Comparison of ENCODE assay signal across 8 mouse cellular contexts in genomic region chr5:140684343-140685148, GRCm38 (mm10). TPM values are rescaled to one million over a fixed set of nuclear protein-coding genes. Genes with fewer than 3 reads are reported as not detected.
A peak's percentile ranks its signal among the peaks of the same experiment; 100 is the strongest.
DNase-seq lines count a peak whose midpoint lies in the region; ATAC-seq and TF ChIP-seq lines count a peak whose summit lies in the region.

No protein-coding gene starts in this region.

- H3K4me3 ChIP-seq in embryonic fibroblast, embryonic 13.5 days (ENCODE audit: insufficient read depth, low read length): no peak overlapping the region

- no peaks in the 10 kb centered on the region for H3K4me1 ChIP-seq in embryonic fibroblast, embryonic 13.5 days (ENCODE audit: control insufficient read depth, insufficient read depth, low read length)

- TF ChIP-seq POLR2A in embryonic fibroblast, embryonic 13.5 days (IDR thresholded peaks at IDR 0.05; ENCODE audit: low read depth, low read length): no peak

- TF ChIP-seq CTCF in embryonic fibroblast, embryonic 13.5 days (IDR thresholded peaks at IDR 0.05; ENCODE audit: borderline replicate concordance, insufficient read depth, low read length): peak; percentile 81; the same call in 1 of the 2 replicates

- DNase-seq in frontal cortex, postnatal 25 days (ENCODE audit: low spot score in 2 of 2): no peak
- DNase-seq in thymus, postnatal 0 days (ENCODE audit: low spot score): peak; percentile 49
- DNase-seq in thymus, adult 18-20 months: no peak
- peak; percentile 52 for DNase-seq in kidney, postnatal 14 days
- DNase-seq in naive thymus-derived CD4-positive, alpha-beta T cell, adult 2 months (ENCODE audit: low read depth): peak; percentile 69

- peak; percentile 38; the same call in 1 of the 2 replicates for ATAC-seq in frontal cortex, adult (ENCODE audit: low TSS enrichment)
- no peak for ATAC-seq in erythroid progenitor cell, adult 5-6 weeks (replicated peaks; ENCODE audit: low FRiP score, poor library complexity, severe bottlenecking)

- no peak overlapping the region for H3K27ac ChIP-seq in embryonic fibroblast, embryonic 13.5 days (ENCODE audit: insufficient read depth, low read length)

RNA-seq across cellular contexts. Expression of gene Iqce, which starts 17.6 kb away (rescaled TPM):
- 11.4 and 13.0 TPM in 2 replicates for polyA plus RNA-seq in thymus, postnatal 0 days (2015; fragmentation: Nextera tagmentation; extraction: Ambion mirVana)
- polyA plus RNA-seq in embryonic fibroblast, embryonic 13.5 days (2011; ENCODE audit: insufficient read length, low read depth, missing spikeins): 25.5 and 27.9 TPM in 2 replicates
- 1.7 and 2.5 TPM in 2 replicates for total RNA-seq in erythroid progenitor cell, adult 5-6 weeks (2015; ENCODE audit: low replicate concordance)
- 3.3 and 6.2 TPM in 2 replicates for total RNA-seq in erythroid progenitor cell, adult 5-6 weeks (2017; ENCODE audit: low replicate concordance)

RNA-seq across cellular contexts. Expression of gene Brat1, which starts 20.3 kb away (rescaled TPM):
- 22.6 and 22.7 TPM in 2 replicates for polyA plus RNA-seq in thymus, postnatal 0 days (2015; fragmentation: Nextera tagmentation; extraction: Ambion mirVana)
- 10.2 and 12.4 TPM in 2 replicates for polyA plus RNA-seq in embryonic fibroblast, embryonic 13.5 days (2011; ENCODE audit: insufficient read length, low read depth, missing spikeins)
- total RNA-seq in erythroid progenitor cell, adult 5-6 weeks (2015; ENCODE audit: low replicate concordance): 0.84 and 2.2 TPM in 2 replicates
- 1.9 and 2.0 TPM in 2 replicates for total RNA-seq in erythroid progenitor cell, adult 5-6 weeks (2017; ENCODE audit: low replicate concordance)

RNA-seq across cellular contexts. Expression of gene Ttyh3, which starts 35.7 kb away (rescaled TPM):
- 10.4 and 12.3 TPM in 2 replicates for polyA plus RNA-seq in thymus, postnatal 0 days (2015; fragmentation: Nextera tagmentation; extraction: Ambion mirVana)
- 79.6 and 95.0 TPM in 2 replicates for polyA plus RNA-seq in embryonic fibroblast, embryonic 13.5 days (2011; ENCODE audit: insufficient read length, low read depth, missing spikeins)
- 21.8 and 26.7 TPM in 2 replicates for total RNA-seq in erythroid progenitor cell, adult 5-6 weeks (2015; ENCODE audit: low replicate concordance)
- 21.2 and 23.2 TPM in 2 replicates for total RNA-seq in erythroid progenitor cell, adult 5-6 weeks (2017; ENCODE audit: low replicate concordance)

RNA-seq across cellular contexts. Expression of gene Amz1, which starts 39.4 kb away (rescaled TPM):
- 3.4 and 3.9 TPM in 2 replicates for polyA plus RNA-seq in thymus, postnatal 0 days (2015; fragmentation: Nextera tagmentation; extraction: Ambion mirVana)
- polyA plus RNA-seq in embryonic fibroblast, embryonic 13.5 days (2011; ENCODE audit: insufficient read length, low read depth, missing spikeins): 0.44 and 0.65 TPM in 2 replicates
- total RNA-seq in erythroid progenitor cell, adult 5-6 weeks (2015; ENCODE audit: low replicate concordance): 2.2 TPM in 1 of 2 replicates, not detected in the other
- 0.13 and 1.2 TPM in 2 replicates for total RNA-seq in erythroid progenitor cell, adult 5-6 weeks (2017; ENCODE audit: low replicate concordance)

Comparison
In these comparisons a context has a peak if more than half of its experiments do, and no peak if none do; other contexts are left out.
1. DNase-seq: peak in thymus, postnatal 0 days (single experiment), kidney, postnatal 14 days (single experiment) and naive thymus-derived CD4-positive, alpha-beta T cell, adult 2 months (single experiment); none in frontal cortex, postnatal 25 days (0 of 2) and thymus, adult 18-20 months (0 of 2).